Mouse (Mus musculus): ENCODE results near the gene Kri1. TPM values are rescaled to one million over a fixed set of nuclear protein-coding genes. Genes with fewer than 3 reads are reported as not detected.

Kri1 gene
- polyA plus RNA-seq, 1 experiment from 2014 or later: 15.0 TPM

GRCm38 (mm10) chr9:21238004-21238732 lies 49.6 kb downstream of the Kri1 start:
- WGBS: 2% methylated on average over 31 of the region's 31 CpGs
- Histone ChIP-seq H3K9ac (ENCODE audit: low read length) (peak overlapping the region; percentile 96), H3K4me2 (ENCODE audit: low read depth) (peak overlapping the region; percentile 71), H3K36me3 (ENCODE audit: control insufficient read depth, insufficient read depth, low read length) (peaks cover 10% of the 10 kb centered on the region), H3K9me3 (ENCODE audit: control insufficient read depth, low read length) (no peaks in the 10 kb centered on the region), H3K27ac (ENCODE audit: low read depth, low read length) (peak overlapping the region; percentile 76), H3K27me3 (ENCODE audit: control insufficient read depth, insufficient read depth, low read length) (peaks cover 3% of the 10 kb centered on the region), H3K4me3 (ENCODE audit: low read depth, low read length) (peak overlapping the region; percentile 90), H3K4me1 (ENCODE audit: control insufficient read depth, insufficient read depth, low read length) (peaks cover 8% of the 10 kb centered on the region; the same call in 1 of the 2 replicates)
- ATAC-seq (ENCODE audit: insufficient read depth, low FRiP score, low TSS enrichment): no peak; the same call in 1 of the 2 replicates
- peak; percentile 56 for DNase-seq (ENCODE audit: low spot score)

- Histone ChIP-seq H3K4me3 (ENCODE audit: low read depth, low read length) (peak overlapping the region; percentile 90), H3K4me2 (ENCODE audit: low read depth) (peak overlapping the region; percentile 71), H3K27me3 (ENCODE audit: control insufficient read depth, insufficient read depth, low read length) (no peaks in the 10 kb centered on the region), H3K9me3 (ENCODE audit: control insufficient read depth, low read length) (no peaks in the 10 kb centered on the region), H3K9ac (ENCODE audit: low read length) (peak overlapping the region; percentile 96), H3K27ac (ENCODE audit: low read depth, low read length) (no peak overlapping the region; the same call in 1 of the 2 replicates), H3K36me3 (ENCODE audit: control insufficient read depth, insufficient read depth, low read length) (peaks cover 11% of the 10 kb centered on the region), H3K4me1 (ENCODE audit: control insufficient read depth, insufficient read depth, low read length) (peaks cover 8% of the 10 kb centered on the region; the same call in 1 of the 2 replicates)
- ATAC-seq (ENCODE audit: insufficient read depth, low FRiP score, low TSS enrichment) (no peak), DNase-seq (ENCODE audit: low spot score) (peak; percentile 50)
- 20% methylated on average over 19 of the region's 19 CpGs for WGBS
Measured at GRCm38 (mm10) chr9:21237368-21238003, 50.3 kb downstream of the Kri1 start.

- Histone ChIP-seq H3K36me3 (ENCODE audit: control insufficient read depth, insufficient read depth, low read length) (peaks cover 11% of the 10 kb centered on the region), H3K4me1 (ENCODE audit: control insufficient read depth, insufficient read depth, low read length) (peaks cover 8% of the 10 kb centered on the region; the same call in 1 of the 2 replicates), H3K27me3 (ENCODE audit: control insufficient read depth, insufficient read depth, low read length) (no peaks in the 10 kb centered on the region), H3K27ac (ENCODE audit: low read depth, low read length) (no peak overlapping the region), H3K9ac (ENCODE audit: low read length) (no peak overlapping the region), H3K4me2 (ENCODE audit: low read depth) (peak overlapping the region; percentile 71), H3K4me3 (ENCODE audit: low read depth, low read length) (no peak overlapping the region), H3K9me3 (ENCODE audit: control insufficient read depth, low read length) (no peaks in the 10 kb centered on the region)
- DNase-seq (ENCODE audit: low spot score): no peak
- ATAC-seq (ENCODE audit: insufficient read depth, low FRiP score, low TSS enrichment): no peak
- 88% methylated on average over 25 of the region's 25 CpGs for WGBS
Measured at GRCm38 (mm10) chr9:21236991-21237367, 50.8 kb downstream of the Kri1 start.

GRCm38 (mm10) chr9:21235341-21235740 lies 52.4 kb downstream of the Kri1 start:
- DNase-seq (ENCODE audit: low spot score): no peak
- Histone ChIP-seq H3K36me3 (ENCODE audit: control insufficient read depth, insufficient read depth, low read length) (peaks cover 11% of the 10 kb centered on the region), H3K4me1 (ENCODE audit: control insufficient read depth, insufficient read depth, low read length) (peaks cover 8% of the 10 kb centered on the region; the same call in 1 of the 2 replicates), H3K27ac (ENCODE audit: low read depth, low read length) (no peak overlapping the region), H3K9me3 (ENCODE audit: control insufficient read depth, low read length) (no peaks in the 10 kb centered on the region), H3K27me3 (ENCODE audit: control insufficient read depth, insufficient read depth, low read length) (no peaks in the 10 kb centered on the region), H3K4me2 (ENCODE audit: low read depth) (no peak overlapping the region), H3K4me3 (ENCODE audit: low read depth, low read length) (no peak overlapping the region), H3K9ac (ENCODE audit: low read length) (no peak overlapping the region)
- ATAC-seq (ENCODE audit: insufficient read depth, low FRiP score, low TSS enrichment): no peak
- WGBS: 85% methylated on average over 4 of the region's 4 CpGs

GRCm38 (mm10) chr9:21233805-21234204 lies 54.0 kb downstream of the Kri1 start:
- no peak for ATAC-seq (ENCODE audit: insufficient read depth, low FRiP score, low TSS enrichment)
- WGBS: 81% methylated on average over 28 of the region's 28 CpGs
- Histone ChIP-seq H3K4me1 (ENCODE audit: control insufficient read depth, insufficient read depth, low read length) (peaks cover 8% of the 10 kb centered on the region; the same call in 1 of the 2 replicates), H3K9ac (ENCODE audit: low read length) (no peak overlapping the region), H3K27me3 (ENCODE audit: control insufficient read depth, insufficient read depth, low read length) (no peaks in the 10 kb centered on the region), H3K4me3 (ENCODE audit: low read depth, low read length) (no peak overlapping the region), H3K9me3 (ENCODE audit: control insufficient read depth, low read length) (no peaks in the 10 kb centered on the region), H3K27ac (ENCODE audit: low read depth, low read length) (no peak overlapping the region), H3K4me2 (ENCODE audit: low read depth) (no peak overlapping the region), H3K36me3 (ENCODE audit: control insufficient read depth, insufficient read depth, low read length) (peaks cover 14% of the 10 kb centered on the region)
- no peak for DNase-seq (ENCODE audit: low spot score)

- no peak for ATAC-seq (ENCODE audit: insufficient read depth, low FRiP score, low TSS enrichment)
- WGBS: 89% methylated on average over 29 of the region's 29 CpGs
Measured at GRCm38 (mm10) chr9:21233366-21233765, 54.4 kb downstream of the Kri1 start.

GRCm38 (mm10) chr9:21232867-21233266 lies 54.9 kb downstream of the Kri1 start:
- Histone ChIP-seq H3K4me3 (ENCODE audit: low read depth, low read length) (no peak overlapping the region), H3K27me3 (ENCODE audit: control insufficient read depth, insufficient read depth, low read length) (no peaks in the 10 kb centered on the region), H3K36me3 (ENCODE audit: control insufficient read depth, insufficient read depth, low read length) (peaks cover 14% of the 10 kb centered on the region), H3K27ac (ENCODE audit: low read depth, low read length) (no peak overlapping the region), H3K4me1 (ENCODE audit: control insufficient read depth, insufficient read depth, low read length) (peaks cover 7% of the 10 kb centered on the region; the same call in 1 of the 2 replicates), H3K4me2 (ENCODE audit: low read depth) (no peak overlapping the region), H3K9ac (ENCODE audit: low read length) (no peak overlapping the region), H3K9me3 (ENCODE audit: control insufficient read depth, low read length) (no peaks in the 10 kb centered on the region)
- no peak for DNase-seq (ENCODE audit: low spot score)
- ATAC-seq (ENCODE audit: insufficient read depth, low FRiP score, low TSS enrichment): no peak
- WGBS: 89% methylated on average over 5 of the region's 5 CpGs

More at GRCm38 (mm10) chr9:21233366-21233765, 54.4 kb downstream of the Kri1 start:
- H3K36me3 ChIP-seq (ENCODE audit: control insufficient read depth, insufficient read depth, low read length): peaks cover 14% of the 10 kb centered on the region
- no peaks in the 10 kb centered on the region for H3K27me3 ChIP-seq (ENCODE audit: control insufficient read depth, insufficient read depth, low read length)
- no peak overlapping the region for H3K4me3 ChIP-seq (ENCODE audit: low read depth, low read length)
- no peak overlapping the region for H3K9ac ChIP-seq (ENCODE audit: low read length)
- H3K9me3 ChIP-seq (ENCODE audit: control insufficient read depth, low read length): no peaks in the 10 kb centered on the region
- DNase-seq (ENCODE audit: low spot score): no peak
- no peak overlapping the region for H3K4me2 ChIP-seq (ENCODE audit: low read depth)
- peaks cover 8% of the 10 kb centered on the region; the same call in 1 of the 2 replicates for H3K4me1 ChIP-seq (ENCODE audit: control insufficient read depth, insufficient read depth, low read length)
- no peak overlapping the region for H3K27ac ChIP-seq (ENCODE audit: low read depth, low read length)

- no peak overlapping the region for H3K4me2 ChIP-seq (ENCODE audit: low read depth)
- 57% methylated on average over 23 of the region's 23 CpGs for WGBS
- no peaks in the 10 kb centered on the region for H3K27me3 ChIP-seq (ENCODE audit: control insufficient read depth, insufficient read depth, low read length)
- no peak overlapping the region for H3K9ac ChIP-seq (ENCODE audit: low read length)
- ATAC-seq (ENCODE audit: insufficient read depth, low FRiP score, low TSS enrichment): no peak
- no peaks in the 10 kb centered on the region for H3K4me1 ChIP-seq (ENCODE audit: control insufficient read depth, insufficient read depth, low read length)
- H3K27ac ChIP-seq (ENCODE audit: low read depth, low read length): no peak overlapping the region
- no peak overlapping the region for H3K4me3 ChIP-seq (ENCODE audit: low read depth, low read length)
- no peaks in the 10 kb centered on the region for H3K9me3 ChIP-seq (ENCODE audit: control insufficient read depth, low read length)
- H3K36me3 ChIP-seq (ENCODE audit: control insufficient read depth, insufficient read depth, low read length): peaks cover 14% of the 10 kb centered on the region
- DNase-seq (ENCODE audit: low spot score): peak; percentile 9
Measured at GRCm38 (mm10) chr9:21231551-21231950, 56.2 kb downstream of the Kri1 start.
